Mouse (Mus musculus) thymus, adult 2 months (tissue): ENCODE measurements around the gene Stk10.

Experiments used
- CTCF ChIP-seq: fragments of 200-500 bp; IDR thresholded peaks from 2 replicates; pipeline ENCODE4 v1.5.1; 2012; ENCODE audit warnings: mild to moderate bottlenecking, control low read depth, low read length, moderate library complexity, borderline replicate concordance; ENCODE audit not compliant: control insufficient read depth, poor library complexity, insufficient read depth; ENCODE audit errors: extremely low read depth
- POLR2A ChIP-seq: fragments of 200-500 bp; IDR thresholded peaks from 2 replicates; pipeline ENCODE4 v1.6.1; 2012; ENCODE audit warnings: mild to moderate bottlenecking, low read length, control low read depth, moderate library complexity; ENCODE audit not compliant: control insufficient read depth, poor library complexity, insufficient read depth; ENCODE audit errors: extremely low read depth

GRCm38 (mm10) chr11:32493312-32493711 is 39.8 kb upstream of the Stk10 start:
- TF ChIP-seq CTCF (no peak), POLR2A (no peak)
